Mouse (Mus musculus) cerebellum, adult 11-12 months (tissue): ENCODE measurements around the gene Kmt5b.

Experiments
- DNase-seq: peaks from one replicate; pipeline ENCODE4 v3.0.0; 2022

The Kmt5b gene

GRCm38 (mm10) chr19:3768697-3769383, 1.6 kb downstream of the Kmt5b start:
- peak; percentile 92 for DNase-seq

GRCm38 (mm10) chr19:3769533-3769932, 2.3 kb downstream of the Kmt5b start:
- peak; percentile 46 for DNase-seq

- no peak for DNase-seq
These were observed 6.9 kb downstream of the Kmt5b start for GRCm38 (mm10) chr19:3774159-3774558.

GRCm38 (mm10) chr19:3778713-3779112, 11.5 kb downstream of the Kmt5b start:
- no peak for DNase-seq

GRCm38 (mm10) chr19:3790077-3790476, 22.9 kb downstream of the Kmt5b start:
- no peak for DNase-seq

- DNase-seq, result no peak
These were observed 38.3 kb downstream of the Kmt5b start for GRCm38 (mm10) chr19:3805526-3805925.

GRCm38 (mm10) chr19:3810536-3811233, 43.5 kb downstream of the Kmt5b start:
- no peak for DNase-seq

GRCm38 (mm10) chr19:3814461-3814860, 47.2 kb downstream of the Kmt5b start:
- DNase-seq, result peak; percentile 45

- no peak for DNase-seq
These were observed 48.6 kb downstream of the Kmt5b start for GRCm38 (mm10) chr19:3815824-3816223.

- no peak for DNase-seq
These were observed 51.9 kb downstream of the Kmt5b start for GRCm38 (mm10) chr19:3819080-3819479.

GRCm38 (mm10) chr19:3819899-3820444, 52.8 kb downstream of the Kmt5b start:
- DNase-seq, result no peak

GRCm38 (mm10) chr19:3825044-3825443, 57.8 kb downstream of the Kmt5b start:
- no peak for DNase-seq

- DNase-seq, result no peak
These were observed 62.6 kb downstream of the Kmt5b start for GRCm38 (mm10) chr19:3829863-3830262.

GRCm38 (mm10) chr19:3831716-3832115, 64.5 kb downstream of the Kmt5b start:
- DNase-seq, result no peak

GRCm38 (mm10) chr19:3832851-3833353, 65.7 kb downstream of the Kmt5b start:
- DNase-seq, result peak; percentile 94

GRCm38 (mm10) chr19:3834301-3834700, 67.1 kb downstream of the Kmt5b start:
- no peak for DNase-seq

GRCm38 (mm10) chr19:3836791-3837190, 69.6 kb downstream of the Kmt5b start:
- DNase-seq, result no peak

- DNase-seq, result no peak
These were observed 71.7 kb downstream of the Kmt5b start for GRCm38 (mm10) chr19:3838931-3839330.

GRCm38 (mm10) chr19:3839686-3840085, 72.5 kb downstream of the Kmt5b start:
- DNase-seq, result no peak

GRCm38 (mm10) chr19:3840214-3840651, 73.0 kb downstream of the Kmt5b start:
- DNase-seq, result peak; percentile 57

GRCm38 (mm10) chr19:3840685-3841084, 73.5 kb downstream of the Kmt5b start:
- no peak for DNase-seq

GRCm38 (mm10) chr19:3842359-3843148, 75.3 kb downstream of the Kmt5b start:
- peak; percentile 58 for DNase-seq

GRCm38 (mm10) chr19:3843629-3844028, 76.4 kb downstream of the Kmt5b start:
- DNase-seq, result no peak
